Mouse (Mus musculus): ENCODE results near the gene Sp6. TPM values are rescaled to one million over a fixed set of nuclear protein-coding genes. Genes with fewer than 3 reads are reported as not detected.
A peak's percentile ranks its signal among the peaks of the same experiment; 100 is the strongest.

The Sp6 gene
- polyA plus RNA-seq, 1 experiment from 2014 or later: 0.09 TPM

- Histone ChIP-seq H3K9me3 (ENCODE audit: control insufficient read depth, low read length) (no peaks in the 10 kb centered on the region), H3K4me3 (ENCODE audit: low read depth, low read length) (peak within 1 kb of the TSS; percentile 46), H3K36me3 (ENCODE audit: control insufficient read depth, insufficient read depth, low read length) (no peaks in the 10 kb centered on the region; the same call in 1 of the 2 replicates), H3K9ac (replicated peaks; ENCODE audit: low read depth, low read length) (peak within 1 kb of the TSS; percentile 53), H3K4me1 (ENCODE audit: control insufficient read depth, insufficient read depth, low read length) (peaks cover 3% of the 10 kb centered on the region; the same call in 1 of the 2 replicates), H3K27ac (ENCODE audit: low read depth, low read length) (peak within 1 kb of the TSS; percentile 41), H3K27me3 (ENCODE audit: control insufficient read depth, insufficient read depth, low read length) (no peaks in the 10 kb centered on the region), H3K4me2 (ENCODE audit: low read depth, low read length) (peak within 1 kb of the TSS; percentile 78)
- WGBS: under 1% methylated on average over 25 of the region's 25 CpGs
- ATAC-seq (ENCODE audit: low read depth): peak; percentile 76
Measured at GRCm38 (mm10) chr11:97029686-97030417, 16.7 kb downstream of the Sp6 start, which contains the start of gene Scrn2. Gene Scrn2 (plus strand): TSS chr11:97029938.

- no peaks in the 10 kb centered on the region for H3K9me3 ChIP-seq (ENCODE audit: control insufficient read depth, low read length)
- ATAC-seq (ENCODE audit: low read depth): no peak
- H3K27ac ChIP-seq (ENCODE audit: low read depth, low read length): peak overlapping the region; percentile 41
- 23% methylated on average over 15 of the region's 15 CpGs for WGBS
- no peaks in the 10 kb centered on the region; the same call in 1 of the 2 replicates for H3K36me3 ChIP-seq (ENCODE audit: control insufficient read depth, insufficient read depth, low read length)
- peak overlapping the region; percentile 78 for H3K4me2 ChIP-seq (ENCODE audit: low read depth, low read length)
- peak overlapping the region; percentile 46 for H3K4me3 ChIP-seq (ENCODE audit: low read depth, low read length)
- H3K9ac ChIP-seq (replicated peaks; ENCODE audit: low read depth, low read length): peak overlapping the region; percentile 53
- H3K27me3 ChIP-seq (ENCODE audit: control insufficient read depth, insufficient read depth, low read length): no peaks in the 10 kb centered on the region
- H3K4me1 ChIP-seq (ENCODE audit: control insufficient read depth, insufficient read depth, low read length): peaks cover 3% of the 10 kb centered on the region; the same call in 1 of the 2 replicates
Measured at GRCm38 (mm10) chr11:97030426-97030825, 17.2 kb downstream of the Sp6 start.

- no peak for ATAC-seq (ENCODE audit: low read depth)
- H3K4me3 ChIP-seq (ENCODE audit: low read depth, low read length): no peak overlapping the region
- H3K27me3 ChIP-seq (ENCODE audit: control insufficient read depth, insufficient read depth, low read length): no peaks in the 10 kb centered on the region
- H3K9ac ChIP-seq (replicated peaks; ENCODE audit: low read depth, low read length): no peak overlapping the region
- no peaks in the 10 kb centered on the region; the same call in 1 of the 2 replicates for H3K36me3 ChIP-seq (ENCODE audit: control insufficient read depth, insufficient read depth, low read length)
- H3K4me1 ChIP-seq (ENCODE audit: control insufficient read depth, insufficient read depth, low read length): no peaks in the 10 kb centered on the region
- no peak overlapping the region for H3K27ac ChIP-seq (ENCODE audit: low read depth, low read length)
- H3K9me3 ChIP-seq (ENCODE audit: control insufficient read depth, low read length): no peaks in the 10 kb centered on the region
- 79% methylated on average over 12 of the region's 12 CpGs for WGBS
- no peak overlapping the region for H3K4me2 ChIP-seq (ENCODE audit: low read depth, low read length)
Measured at GRCm38 (mm10) chr11:97031977-97032376, 18.8 kb downstream of the Sp6 start.

GRCm38 (mm10) chr11:97032499-97032898 lies 19.3 kb downstream of the Sp6 start:
- no peaks in the 10 kb centered on the region; the same call in 1 of the 2 replicates for H3K36me3 ChIP-seq (ENCODE audit: control insufficient read depth, insufficient read depth, low read length)
- H3K4me2 ChIP-seq (ENCODE audit: low read depth, low read length): no peak overlapping the region
- H3K27me3 ChIP-seq (ENCODE audit: control insufficient read depth, insufficient read depth, low read length): no peaks in the 10 kb centered on the region
- 98% methylated on average over 4 of the region's 4 CpGs for WGBS
- no peaks in the 10 kb centered on the region for H3K9me3 ChIP-seq (ENCODE audit: control insufficient read depth, low read length)
- ATAC-seq (ENCODE audit: low read depth): no peak
- no peak overlapping the region for H3K27ac ChIP-seq (ENCODE audit: low read depth, low read length)
- H3K9ac ChIP-seq (replicated peaks; ENCODE audit: low read depth, low read length): no peak overlapping the region
- H3K4me3 ChIP-seq (ENCODE audit: low read depth, low read length): no peak overlapping the region
- no peaks in the 10 kb centered on the region for H3K4me1 ChIP-seq (ENCODE audit: control insufficient read depth, insufficient read depth, low read length)

- no peak overlapping the region for H3K27ac ChIP-seq (ENCODE audit: low read depth, low read length)
- H3K9me3 ChIP-seq (ENCODE audit: control insufficient read depth, low read length): no peaks in the 10 kb centered on the region
- no peak for ATAC-seq (ENCODE audit: low read depth)
- H3K27me3 ChIP-seq (ENCODE audit: control insufficient read depth, insufficient read depth, low read length): no peaks in the 10 kb centered on the region
- no peak overlapping the region for H3K4me3 ChIP-seq (ENCODE audit: low read depth, low read length)
- WGBS: 92% methylated on average over 4 of the region's 4 CpGs
- no peaks in the 10 kb centered on the region; the same call in 1 of the 2 replicates for H3K36me3 ChIP-seq (ENCODE audit: control insufficient read depth, insufficient read depth, low read length)
- no peak overlapping the region for H3K4me2 ChIP-seq (ENCODE audit: low read depth, low read length)
- no peak overlapping the region for H3K9ac ChIP-seq (replicated peaks; ENCODE audit: low read depth, low read length)
- no peaks in the 10 kb centered on the region for H3K4me1 ChIP-seq (ENCODE audit: control insufficient read depth, insufficient read depth, low read length)
Measured at GRCm38 (mm10) chr11:97033781-97034180, 20.6 kb downstream of the Sp6 start.

GRCm38 (mm10) chr11:97036141-97036540 lies 22.9 kb downstream of the Sp6 start:
- no peak for ATAC-seq (ENCODE audit: low read depth)
- H3K9ac ChIP-seq (replicated peaks; ENCODE audit: low read depth, low read length): no peak overlapping the region
- no peaks in the 10 kb centered on the region; the same call in 1 of the 2 replicates for H3K36me3 ChIP-seq (ENCODE audit: control insufficient read depth, insufficient read depth, low read length)
- H3K4me1 ChIP-seq (ENCODE audit: control insufficient read depth, insufficient read depth, low read length): no peaks in the 10 kb centered on the region
- no peaks in the 10 kb centered on the region for H3K27me3 ChIP-seq (ENCODE audit: control insufficient read depth, insufficient read depth, low read length)
- H3K9me3 ChIP-seq (ENCODE audit: control insufficient read depth, low read length): no peaks in the 10 kb centered on the region
- no peak overlapping the region for H3K4me2 ChIP-seq (ENCODE audit: low read depth, low read length)
- H3K27ac ChIP-seq (ENCODE audit: low read depth, low read length): no peak overlapping the region
- no peak overlapping the region for H3K4me3 ChIP-seq (ENCODE audit: low read depth, low read length)
- WGBS: 91% methylated on average over 5 of the region's 5 CpGs

- Histone ChIP-seq H3K27me3 (ENCODE audit: control insufficient read depth, insufficient read depth, low read length) (no peaks in the 10 kb centered on the region), H3K9me3 (ENCODE audit: control insufficient read depth, low read length) (no peaks in the 10 kb centered on the region), H3K4me2 (ENCODE audit: low read depth, low read length) (no peak overlapping the region), H3K27ac (ENCODE audit: low read depth, low read length) (no peak overlapping the region), H3K4me1 (ENCODE audit: control insufficient read depth, insufficient read depth, low read length) (peaks cover 8% of the 10 kb centered on the region; the same call in 1 of the 2 replicates), H3K9ac (replicated peaks; ENCODE audit: low read depth, low read length) (no peak overlapping the region), H3K36me3 (ENCODE audit: control insufficient read depth, insufficient read depth, low read length) (no peaks in the 10 kb centered on the region), H3K4me3 (ENCODE audit: low read depth, low read length) (no peak overlapping the region)
- ATAC-seq (ENCODE audit: low read depth): no peak
- WGBS: 63% methylated on average over 7 of the region's 7 CpGs
Measured at GRCm38 (mm10) chr11:97038881-97039280, 25.7 kb downstream of the Sp6 start.

- 54% methylated on average over 12 of the region's 12 CpGs for WGBS
- ATAC-seq (ENCODE audit: low read depth): no peak
- Histone ChIP-seq H3K4me2 (ENCODE audit: low read depth, low read length) (peak overlapping the region; percentile 71), H3K9ac (replicated peaks; ENCODE audit: low read depth, low read length) (no peak overlapping the region; the same call in 1 of the 2 replicates), H3K36me3 (ENCODE audit: control insufficient read depth, insufficient read depth, low read length) (no peaks in the 10 kb centered on the region; the same call in 1 of the 2 replicates), H3K4me3 (ENCODE audit: low read depth, low read length) (peak overlapping the region; percentile 62; the same call in 1 of the 2 replicates), H3K27ac (ENCODE audit: low read depth, low read length) (no peak overlapping the region), H3K9me3 (ENCODE audit: control insufficient read depth, low read length) (no peaks in the 10 kb centered on the region), H3K27me3 (ENCODE audit: control insufficient read depth, insufficient read depth, low read length) (no peaks in the 10 kb centered on the region), H3K4me1 (ENCODE audit: control insufficient read depth, insufficient read depth, low read length) (peaks cover 8% of the 10 kb centered on the region; the same call in 1 of the 2 replicates)
Measured at GRCm38 (mm10) chr11:97040301-97041021, 27.3 kb downstream of the Sp6 start.
